Mouse (Mus musculus): ENCODE data around the gene Socs4. TPM values are rescaled to one million over a fixed set of nuclear protein-coding genes. Genes with fewer than 3 reads are reported as not detected.

Gene Socs4
- total and polyA plus RNA-seq, 3 experiments = 7.0 to 25.1 (median 13.2) TPM

GRCm38 (mm10) chr14:47287021-47287420 is 10.3 kb downstream of the Socs4 start:
- Histone ChIP-seq H3K9ac (ENCODE audit: insufficient read depth, low read depth) (no peak overlapping the region), H3K4me3 (replicated peaks in 1 of 3; ENCODE audit: low read depth in 2 of 3, low read length in 2 of 3, poor library complexity in 1 of 3) (no peak overlapping the region), H3K4me2 (ENCODE audit: insufficient read depth, low read depth, poor library complexity, severe bottlenecking) (no peak overlapping the region), H3K4me1 (ENCODE audit: control insufficient read depth in 1 of 2, insufficient read depth in 2 of 2) (peaks cover 4 to 26% of the 10 kb centered on the region in 2 experiments; a peak in 2 of 4 replicates), H3K36me3 (replicated peaks in 1 of 2; ENCODE audit: control insufficient read depth in 1 of 2, insufficient read depth in 1 of 2, low read length in 1 of 2) (peaks cover 16 to 44% of the 10 kb centered on the region in 2 experiments), H3K9me3 (replicated peaks; ENCODE audit: low read length) (no peaks in the 10 kb centered on the region), H3K79me2 (replicated peaks; ENCODE audit: control insufficient read depth, extremely low read depth, insufficient read depth, poor library complexity, severe bottlenecking) (peaks cover 41% of the 10 kb centered on the region), H3K27ac (ENCODE audit: insufficient read depth, low read depth) (no peak overlapping the region), H3K27me3 (replicated peaks) (no peaks in the 10 kb centered on the region)
- in situ Hi-C loops (cut with MboI; ENCODE audit: low pct_ligation_motif_present, low pct_unique_long_range_greater_than_20kb, low sequenced_read_pairs) (no loop called here), dilution Hi-C loops (cut with MboI; ENCODE audit: extremely low pct_ligation_motif_present, extremely low pct_unique_long_range_greater_than_20kb, low sequenced_read_pairs) (no loop called here)
- TF ChIP-seq MAFK (IDR thresholded peaks at IDR 0.05; ENCODE audit: insufficient replicate concordance, low read length) (no peak), RCOR1 (conservative IDR thresholded peaks at IDR 0.05; ENCODE audit: low read depth, low read length) (no peak), TBP (conservative IDR thresholded peaks at IDR 0.05; ENCODE audit: low read depth, low read length) (no peak), MAX (IDR thresholded peaks at IDR 0.05; ENCODE audit: low read length) (no peak), GABPA (IDR thresholded peaks at IDR 0.05; ENCODE audit: insufficient replicate concordance, low read depth, low read length) (no peak), POLR2A (IDR thresholded peaks at IDR 0.05; ENCODE audit: low read depth, low read length) (no peak), MYC (IDR thresholded peaks at IDR 0.05; ENCODE audit: low read depth, low read length) (no peak), PAX5 (IDR thresholded peaks at IDR 0.05; ENCODE audit: low read length) (no peak), BHLHE40 (IDR thresholded peaks at IDR 0.05; ENCODE audit: low read depth, low read length) (no peak)
- DNase-seq (ENCODE audit: extremely low read depth) = no peak

GRCm38 (mm10) chr14:47291772-47292171 is 15.0 kb downstream of the Socs4 start:
- Histone ChIP-seq H3K9me3 (replicated peaks; ENCODE audit: low read length) (no peaks in the 10 kb centered on the region), H3K9ac (ENCODE audit: insufficient read depth, low read depth) (no peak overlapping the region), H3K4me3 (replicated peaks in 1 of 3; ENCODE audit: low read depth in 2 of 3, low read length in 2 of 3, poor library complexity in 1 of 3) (no peak overlapping the region), H3K36me3 (replicated peaks in 1 of 2; ENCODE audit: control insufficient read depth in 1 of 2, insufficient read depth in 1 of 2, low read length in 1 of 2) (peaks cover 16 to 31% of the 10 kb centered on the region in 2 experiments), H3K79me2 (replicated peaks; ENCODE audit: control insufficient read depth, extremely low read depth, insufficient read depth, poor library complexity, severe bottlenecking) (peaks cover 12% of the 10 kb centered on the region; the same call in 1 of the 2 replicates), H3K4me2 (ENCODE audit: insufficient read depth, low read depth, poor library complexity, severe bottlenecking) (no peak overlapping the region), H3K27me3 (replicated peaks) (no peaks in the 10 kb centered on the region), H3K4me1 (ENCODE audit: control insufficient read depth in 1 of 2, insufficient read depth in 2 of 2) (peaks cover 0 to 48% of the 10 kb centered on the region in 2 experiments; a peak in 2 of 4 replicates), H3K27ac (ENCODE audit: insufficient read depth, low read depth) (no peak overlapping the region)
- TF ChIP-seq UBTF (IDR thresholded peaks at IDR 0.05; ENCODE audit: low read depth, low read length) (no peak), E2F4 (IDR thresholded peaks at IDR 0.05; ENCODE audit: insufficient replicate concordance, low read depth, low read length) (no peak), CHD2 (IDR thresholded peaks at IDR 0.05; ENCODE audit: low read length) (no peak), EP300 (IDR thresholded peaks at IDR 0.05; ENCODE audit: low read length) (no peak), HCFC1 (IDR thresholded peaks at IDR 0.05; ENCODE audit: low read depth, low read length) (no peak)
- in situ Hi-C loops (cut with MboI; ENCODE audit: low pct_ligation_motif_present, low pct_unique_long_range_greater_than_20kb, low sequenced_read_pairs) (no loop called here), dilution Hi-C loops (cut with MboI; ENCODE audit: extremely low pct_ligation_motif_present, extremely low pct_unique_long_range_greater_than_20kb, low sequenced_read_pairs) (no loop called here)
- no peak for DNase-seq (ENCODE audit: extremely low read depth)

DNA sequence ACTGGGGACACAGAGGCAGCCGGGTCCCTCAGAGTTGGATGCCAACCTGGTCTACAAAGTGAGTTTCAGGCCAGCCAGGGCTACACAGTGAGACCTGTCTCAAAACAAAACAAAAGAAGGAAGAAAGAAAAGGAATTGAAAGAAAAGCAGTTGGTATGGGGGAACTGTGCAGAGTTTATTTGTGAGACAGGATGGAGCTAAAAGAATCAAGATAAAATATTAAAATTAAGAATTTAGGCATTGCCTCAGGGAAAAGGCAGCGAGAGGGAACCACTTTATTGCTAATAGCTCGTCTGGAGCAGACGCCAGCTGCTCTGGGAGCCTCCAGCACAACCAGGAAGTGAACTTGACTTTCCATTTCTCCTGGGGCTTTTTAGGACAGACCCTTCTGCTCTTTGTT is 17.4 kb downstream of the Socs4 start:
- dilution Hi-C loops (cut with MboI; ENCODE audit: extremely low pct_ligation_motif_present, extremely low pct_unique_long_range_greater_than_20kb, low sequenced_read_pairs) (no loop called here), in situ Hi-C loops (cut with MboI; ENCODE audit: low pct_ligation_motif_present, low pct_unique_long_range_greater_than_20kb, low sequenced_read_pairs) (no loop called here)
- Histone ChIP-seq H3K79me2 (replicated peaks; ENCODE audit: control insufficient read depth, extremely low read depth, insufficient read depth, poor library complexity, severe bottlenecking) (peaks cover 10% of the 10 kb centered on the region), H3K9me3 (replicated peaks; ENCODE audit: low read length) (no peaks in the 10 kb centered on the region), H3K27me3 (replicated peaks) (no peaks in the 10 kb centered on the region), H3K36me3 (replicated peaks in 1 of 2; ENCODE audit: control insufficient read depth in 1 of 2, insufficient read depth in 1 of 2, low read length in 1 of 2) (peaks cover 15 to 23% of the 10 kb centered on the region in 2 experiments), H3K9ac (ENCODE audit: insufficient read depth, low read depth) (peak overlapping the region; percentile 40; the same call in 1 of the 2 replicates), H3K4me2 (ENCODE audit: insufficient read depth, low read depth, poor library complexity, severe bottlenecking) (peak overlapping the region; percentile 84), H3K4me1 (ENCODE audit: control insufficient read depth in 1 of 2, insufficient read depth in 2 of 2) (peaks cover 0 to 49% of the 10 kb centered on the region in 2 experiments; a peak in 2 of 4 replicates), H3K4me3 (replicated peaks in 1 of 3; ENCODE audit: low read depth in 2 of 3, low read length in 2 of 3, poor library complexity in 1 of 3) (no peak overlapping the region), H3K27ac (ENCODE audit: insufficient read depth, low read depth) (no peak overlapping the region)
- no peak for DNase-seq (ENCODE audit: extremely low read depth)
- TF ChIP-seq MAZ (IDR thresholded peaks at IDR 0.05; ENCODE audit: low read depth, low read length) (no peak), EP300 (IDR thresholded peaks at IDR 0.05; ENCODE audit: low read length) (peak; percentile 85), CTCF (conservative IDR thresholded peaks at IDR 0.05 in 1 of 2, IDR thresholded peaks at IDR 0.05 in 1 of 2; ENCODE audit: low read depth in 2 of 2, low read length in 2 of 2) (no peak), JUN (IDR thresholded peaks at IDR 0.05; ENCODE audit: insufficient read depth, low read depth, low read length) (no peak; the same call in 1 of the 2 replicates), JUND (conservative IDR thresholded peaks at IDR 0.05; ENCODE audit: low read depth, low read length) (no peak), E2F4 (IDR thresholded peaks at IDR 0.05; ENCODE audit: insufficient replicate concordance, low read depth, low read length) (no peak), IRF4 (IDR thresholded peaks at IDR 0.05; ENCODE audit: low read depth, low read length) (peak; percentile 81), BHLHE40 (IDR thresholded peaks at IDR 0.05; ENCODE audit: low read depth, low read length) (no peak), ELF1 (IDR thresholded peaks at IDR 0.05; ENCODE audit: low read depth, low read length) (peak; percentile 72), NRF1 (IDR thresholded peaks at IDR 0.05; ENCODE audit: low read depth, low read length) (no peak), CHD1 (IDR thresholded peaks at IDR 0.05; ENCODE audit: low read depth, low read length) (0 out of 2 replicates have a peak, but pooled peaks have one; percentile 62), MXI1 (IDR thresholded peaks at IDR 0.05; ENCODE audit: low read depth, low read length) (no peak), CHD2 (IDR thresholded peaks at IDR 0.05; ENCODE audit: low read length) (no peak), UBTF (IDR thresholded peaks at IDR 0.05; ENCODE audit: low read depth, low read length) (no peak), RAD21 (IDR thresholded peaks at IDR 0.05; ENCODE audit: low read depth, low read length) (no peak), ETS1 (conservative IDR thresholded peaks at IDR 0.05; ENCODE audit: low read depth, low read length) (no peak), PAX5 (IDR thresholded peaks at IDR 0.05; ENCODE audit: low read length) (no peak), USF1 (IDR thresholded peaks at IDR 0.05; ENCODE audit: low read depth, low read length) (no peak)
